Mouse (Mus musculus) heart, postnatal 0 days (tissue): Measurements from ENCODE around the gene Osbpl9. TPM values are rescaled to one million over a fixed set of nuclear protein-coding genes. Genes with fewer than 3 reads are reported as not detected.

ENCODE experiments used
- ATAC-seq: fragments of 200-750 bp; cut with Nextera tagmentation; 2 replicates; pipeline ENCODE4 v1.8.0; 2017; ENCODE audit warnings: low read depth, moderate number of reproducible peaks, moderate library complexity; ENCODE audit not compliant: insufficient read depth
- DNase-seq: peaks from one replicate; pipeline ENCODE4 v3.0.0-alpha.2; 2016; ENCODE audit warnings: low spot score
- H3K27ac ChIP-seq: fragments of 300-500 bp; sonication (generic); 2 replicates; pipeline ENCODE4 v1.5.1; 2014; ENCODE audit warnings: low read depth, mild to moderate bottlenecking
- H3K27me3 ChIP-seq: fragments of 300-500 bp; sonication (generic); 2 replicates; pipeline ENCODE4 v1.6.1; 2014; ENCODE audit warnings: low read length, mixed read lengths; ENCODE audit not compliant: control insufficient read depth, insufficient read depth
- H3K36me3 ChIP-seq: fragments of 300-500 bp; sonication (generic); replicated peaks from 2 replicates; pipeline ENCODE4 v1.6.1; 2014; ENCODE audit warnings: low read length, mixed read lengths; ENCODE audit not compliant: control insufficient read depth, insufficient read depth
- H3K4me1 ChIP-seq: fragments of 300-500 bp; sonication (generic); 2 replicates; pipeline ENCODE4 v1.6.1; 2014; ENCODE audit warnings: antibody characterized with exemption; ENCODE audit not compliant: control insufficient read depth, insufficient read depth
- H3K4me2 ChIP-seq: fragments of 300-500 bp; sonication (generic); 2 replicates; pipeline ENCODE4 v1.6.1; 2014; ENCODE audit warnings: low read depth, mild to moderate bottlenecking, low read length, moderate library complexity
- H3K4me3 ChIP-seq: fragments of 300-500 bp; sonication (generic); 2 replicates; pipeline ENCODE4 v1.5.1; 2014; ENCODE audit warnings: low read depth, low read length
- H3K9ac ChIP-seq: fragments of 300-500 bp; sonication (generic); replicated peaks from 2 replicates; pipeline ENCODE4 v1.6.1; 2014; ENCODE audit warnings: low read depth, low read length, mixed read lengths
- H3K9me3 ChIP-seq: fragments of 300-500 bp; sonication (generic); replicated peaks from 2 replicates; pipeline ENCODE4 v1.6.1; 2016; ENCODE audit warnings: low read length; ENCODE audit not compliant: control insufficient read depth
- CTCF ChIP-seq: IDR thresholded peaks from 2 replicates; pipeline ENCODE4 v1.5.1; 2016; ENCODE audit warnings: antibody characterized with exemption, control low read depth, low read depth
- EP300 ChIP-seq: IDR thresholded peaks from 2 replicates; pipeline ENCODE4 v1.6.1; 2016; ENCODE audit warnings: antibody characterized with exemption, low read depth
- WGBS: fragments of 180-500 bp; shearing (Covaris S2); extraction: QIAGEN DNeasy Blood & Tissue Kit; methylation state at CpG from one replicate; pipeline ENCODE4 v1.1.7; 2014; 5-methylcytosine and 5-hydroxymethylcytosine counted together
- polyA plus RNA-seq: library from polyadenylated mRNA; unstranded; fragments of >200 nt; fragmentation: Nextera tagmentation; extraction: Ambion mirVana; gene quantifications from 2 replicates; pipeline ENCODE4 v1.2.1, GENCODE M21; 2015
- total RNA-seq: library from RNA; depleted of rRNA; stranded (reverse); fragments of >200 nt; gene quantifications from 2 replicates; pipeline ENCODE4 v1.2.3, GENCODE M21; 2014; ENCODE audit warnings: low replicate concordance

Osbpl9 gene
- total and polyA plus RNA-seq, 2 experiments from 2014 or later = 49.0 to 49.7 TPM

DNA sequence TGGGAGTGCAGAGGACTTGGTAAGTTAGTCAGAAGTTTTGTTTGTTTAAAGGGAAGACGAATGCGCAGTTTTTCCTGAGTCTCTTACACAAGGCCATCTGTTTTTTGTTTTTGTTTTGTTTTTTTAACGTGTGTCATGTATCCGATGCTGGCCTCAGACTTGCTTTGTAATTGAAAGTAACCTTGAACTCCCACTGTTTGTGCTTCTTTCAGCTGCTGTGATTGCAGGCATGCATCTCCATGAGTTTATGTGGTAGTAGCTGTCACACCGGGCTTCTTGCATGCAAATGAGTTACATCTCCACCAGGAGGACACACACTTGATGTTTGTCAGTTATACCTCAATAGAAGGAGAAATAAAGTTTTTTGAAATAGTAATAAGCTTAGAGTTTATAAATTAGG is 158.3 kb downstream of the Osbpl9 start:
- Histone ChIP-seq H3K9me3 (no peaks in the 10 kb centered on the region), H3K4me2 (no peak overlapping the region), H3K36me3 (peaks cover 79% of the 10 kb centered on the region), H3K4me3 (no peak overlapping the region), H3K4me1 (0 out of 2 replicates have a peak, but pooled peaks cover 3% of the 10 kb centered on the region), H3K27me3 (no peaks in the 10 kb centered on the region), H3K9ac (no peak overlapping the region), H3K27ac (no peak overlapping the region)
- no peak for TF ChIP-seq CTCF
- no peak for TF ChIP-seq EP300
- 83% methylated on average over 5 of the region's 5 CpGs for WGBS
- no peak for ATAC-seq
- DNase-seq = no peak

DNA sequence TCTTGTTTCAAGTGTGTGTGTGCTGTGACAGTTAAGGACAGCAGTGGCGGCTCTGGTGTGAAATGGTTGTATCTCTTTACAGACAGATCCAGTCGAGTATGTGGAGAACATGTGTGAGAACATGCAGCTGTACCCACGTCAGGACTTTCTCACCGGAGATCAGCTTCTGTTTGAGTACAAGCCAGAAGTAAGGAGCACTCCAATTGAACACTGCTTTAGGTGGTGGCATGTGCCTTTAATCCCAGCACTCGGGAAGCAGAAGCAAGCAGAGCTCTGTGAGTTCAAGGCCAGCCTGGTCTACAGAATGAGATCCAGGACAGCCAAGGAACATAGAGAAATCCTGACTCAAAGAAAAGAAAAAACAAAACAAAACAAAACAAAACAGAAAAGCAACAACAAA is 158.8 kb downstream of the Osbpl9 start:
- Histone ChIP-seq H3K4me3 (no peak overlapping the region), H3K4me1 (0 out of 2 replicates have a peak, but pooled peaks cover under 1% of the 10 kb centered on the region), H3K36me3 (peaks cover 81% of the 10 kb centered on the region), H3K9me3 (no peaks in the 10 kb centered on the region), H3K27me3 (no peaks in the 10 kb centered on the region), H3K9ac (no peak overlapping the region), H3K27ac (no peak overlapping the region), H3K4me2 (no peak overlapping the region)
- no peak for TF ChIP-seq CTCF
- ATAC-seq = no peak; the same call in 1 of the 2 replicates
- WGBS = 46% methylated on average over 5 of the region's 5 CpGs
- no peak for DNase-seq

DNA sequence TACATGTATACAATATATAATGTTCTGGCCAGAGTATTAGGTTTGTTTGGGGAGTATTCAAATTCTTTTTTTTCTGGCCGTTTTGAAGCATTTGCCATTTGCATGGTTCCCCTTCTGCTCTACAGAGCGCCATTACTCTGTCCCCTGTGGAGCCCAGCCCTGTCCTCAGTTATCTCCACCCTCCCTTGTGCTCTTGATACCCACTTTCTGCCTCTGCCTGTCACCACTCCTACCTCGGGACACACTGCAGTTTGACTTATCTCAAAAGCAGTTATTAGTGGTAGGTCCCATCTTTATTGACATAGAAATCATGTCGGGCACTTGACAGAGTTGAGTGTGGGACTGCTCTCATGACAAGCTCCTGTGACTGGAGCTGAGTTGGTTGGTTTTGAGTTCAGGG is 159.3 kb downstream of the Osbpl9 start:
- Histone ChIP-seq H3K27me3 (no peaks in the 10 kb centered on the region), H3K9ac (no peak overlapping the region), H3K27ac (no peak overlapping the region), H3K4me2 (no peak overlapping the region), H3K4me1 (no peaks in the 10 kb centered on the region), H3K9me3 (no peaks in the 10 kb centered on the region), H3K4me3 (no peak overlapping the region), H3K36me3 (peaks cover 81% of the 10 kb centered on the region)
- ATAC-seq (peak; percentile 69), DNase-seq (no peak)
- WGBS = 45% methylated on average over 4 of the region's 4 CpGs
- TF ChIP-seq CTCF (no peak), EP300 (no peak)

DNA sequence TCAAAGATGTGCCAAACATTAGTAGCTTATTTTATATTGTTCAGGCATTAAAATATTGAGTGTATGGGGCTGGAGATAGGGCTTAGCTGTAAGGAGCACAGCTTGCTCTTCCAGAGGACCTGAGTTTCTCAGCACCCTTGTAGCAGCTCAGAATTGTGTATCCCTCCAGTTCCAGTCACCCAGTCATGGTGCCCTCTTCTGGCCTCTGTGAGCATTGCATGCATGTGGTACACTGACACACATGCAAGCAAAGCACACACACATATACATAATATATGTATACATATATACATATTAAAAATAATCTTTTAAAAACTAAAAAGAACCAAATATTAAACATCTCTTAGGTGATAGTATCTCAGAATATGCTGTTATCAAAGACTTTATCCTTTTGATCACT is 165.7 kb downstream of the Osbpl9 start:
- H3K27me3 ChIP-seq = no peaks in the 10 kb centered on the region
- no peak overlapping the region for H3K27ac ChIP-seq
- no peaks in the 10 kb centered on the region for H3K4me1 ChIP-seq
- H3K4me2 ChIP-seq = no peak overlapping the region
- ATAC-seq = no peak
- TF ChIP-seq EP300 (no peak), CTCF (peak; percentile 57)
- peaks cover 57% of the 10 kb centered on the region for H3K36me3 ChIP-seq
- DNase-seq = no peak
- no peak overlapping the region for H3K4me3 ChIP-seq
- no peak overlapping the region for H3K9ac ChIP-seq
- no peaks in the 10 kb centered on the region for H3K9me3 ChIP-seq

DNA sequence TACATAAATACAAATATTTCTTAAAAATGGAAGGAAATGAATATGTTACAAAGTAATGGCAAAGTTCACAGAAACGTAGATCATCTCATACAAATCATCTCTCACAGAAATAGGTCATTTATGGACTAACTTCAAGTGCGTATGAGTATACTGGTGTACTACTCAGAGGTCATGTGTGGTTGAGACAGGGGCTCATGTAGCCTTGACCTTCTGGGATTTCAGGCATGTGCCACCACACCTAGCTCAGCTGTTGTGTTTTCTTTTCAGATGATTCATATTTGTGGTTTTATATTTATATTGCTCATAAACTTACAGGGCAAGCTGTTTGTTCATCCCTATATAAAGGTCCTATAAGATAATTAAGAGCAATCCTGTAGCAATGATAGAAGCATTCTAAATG is 171.8 kb downstream of the Osbpl9 start:
- no peaks in the 10 kb centered on the region for H3K9me3 ChIP-seq
- no peak overlapping the region for H3K9ac ChIP-seq
- H3K4me1 ChIP-seq = no peaks in the 10 kb centered on the region
- WGBS = 96% methylated on average over 2 of the region's 2 CpGs
- H3K27ac ChIP-seq = no peak overlapping the region
- no peak overlapping the region for H3K4me3 ChIP-seq
- no peak overlapping the region for H3K4me2 ChIP-seq
- no peaks in the 10 kb centered on the region for H3K27me3 ChIP-seq
- no peak for TF ChIP-seq EP300
- no peak for TF ChIP-seq CTCF
- H3K36me3 ChIP-seq = peaks cover 54% of the 10 kb centered on the region
- no peak for DNase-seq
- ATAC-seq = no peak

DNA sequence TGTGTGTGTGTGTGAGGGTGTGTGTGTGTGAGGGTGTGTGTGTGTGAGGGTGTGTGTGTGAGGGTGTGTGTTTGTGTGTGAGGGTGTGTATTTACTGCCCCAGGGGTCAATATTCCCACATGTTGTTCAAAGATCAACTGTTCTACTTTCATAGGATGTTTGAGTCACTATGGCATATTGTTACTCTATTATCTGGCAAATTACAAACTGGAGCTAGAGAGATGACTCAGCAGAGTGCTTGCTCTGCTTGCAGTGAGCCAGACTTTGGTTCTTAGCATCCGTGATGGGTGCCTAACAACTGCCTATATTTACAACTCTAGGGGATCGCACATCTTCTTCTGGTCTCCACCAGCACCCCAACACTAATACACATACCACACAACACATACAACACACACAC is 172.2 kb downstream of the Osbpl9 start:
- 96% methylated on average over 2 of the region's 2 CpGs for WGBS
- peaks cover 54% of the 10 kb centered on the region for H3K36me3 ChIP-seq
- no peak for DNase-seq

More for the DNA sequence above, 172.2 kb downstream of the Osbpl9 start:
- Histone ChIP-seq H3K4me3 (no peak overlapping the region), H3K9ac (no peak overlapping the region), H3K9me3 (no peaks in the 10 kb centered on the region), H3K4me1 (no peaks in the 10 kb centered on the region), H3K27me3 (no peaks in the 10 kb centered on the region), H3K27ac (no peak overlapping the region), H3K4me2 (no peak overlapping the region)
- no peak for ATAC-seq
- TF ChIP-seq CTCF (no peak), EP300 (no peak)
